Mouse (Mus musculus): ENCODE measurements at regions not wholly inside any gene's neighbourhood (a gene's known extent, or its start where the extent isn't known, plus 50 kb on each side); places are given as distances from the start of the nearest gene placed in this dataset.

- Histone ChIP-seq H3K36me3 (ENCODE audit: control insufficient read depth, insufficient read depth) (no peaks in the 10 kb centered on the region), H3K79me2 (ENCODE audit: control insufficient read depth, insufficient read depth) (no peaks in the 10 kb centered on the region), H3K4me3 (ENCODE audit: insufficient read depth, poor library complexity, severe bottlenecking) (no peak overlapping the region), H3K79me3 (ENCODE audit: low read depth) (no peaks in the 10 kb centered on the region), H3ac (ENCODE audit: control insufficient read depth, insufficient read length, low read depth) (no peak overlapping the region), H3K27me3 (ENCODE audit: control insufficient read depth, insufficient read depth, insufficient read length) (no peaks in the 10 kb centered on the region)
- TF ChIP-seq CTCF (IDR thresholded peaks at IDR 0.05; ENCODE audit: control insufficient read depth, insufficient read depth, insufficient read length) (no peak), MYOG (IDR thresholded peaks at IDR 0.05; ENCODE audit: control insufficient read depth, extremely low read depth, insufficient read length) (no peak), FOSL1 (IDR thresholded peaks at IDR 0.05; ENCODE audit: insufficient read depth, low read length, poor library complexity, severe bottlenecking) (no peak), MYOD1 (IDR thresholded peaks at IDR 0.05; ENCODE audit: control insufficient read depth, insufficient read length, low read depth) (no peak), CEBPB (IDR thresholded peaks at IDR 0.05; ENCODE audit: low read depth) (no peak), MAX (IDR thresholded peaks at IDR 0.05) (no peak), USF1 (IDR thresholded peaks at IDR 0.05; ENCODE audit: low read depth) (no peak)
These were observed 139.1 kb downstream of the Zfp36l1 start for GRCm38 (mm10) chr12:79973566-79974230.

- Histone ChIP-seq H3K79me3 (ENCODE audit: low read depth) (no peaks in the 10 kb centered on the region), H3K79me2 (ENCODE audit: control insufficient read depth, insufficient read depth) (no peaks in the 10 kb centered on the region), H3K27me3 (ENCODE audit: control insufficient read depth, insufficient read depth, insufficient read length) (no peaks in the 10 kb centered on the region)
These were observed 141.8 kb downstream of the Zfp36l1 start for GRCm38 (mm10) chr12:79970981-79971390.

GRCm38 (mm10) chr12:79970227-79970901 is 142.4 kb downstream of the Zfp36l1 start:
- H3K79me2 ChIP-seq (ENCODE audit: control insufficient read depth, insufficient read depth): no peaks in the 10 kb centered on the region
- H3ac ChIP-seq (ENCODE audit: control insufficient read depth, insufficient read length, low read depth): no peak overlapping the region
- no peak overlapping the region for H3K4me3 ChIP-seq (ENCODE audit: insufficient read depth, poor library complexity, severe bottlenecking)
- H3K36me3 ChIP-seq (ENCODE audit: control insufficient read depth, insufficient read depth): no peaks in the 10 kb centered on the region
- no peaks in the 10 kb centered on the region for H3K79me3 ChIP-seq (ENCODE audit: low read depth)
- TF ChIP-seq MYOG (IDR thresholded peaks at IDR 0.05; ENCODE audit: control insufficient read depth, extremely low read depth, insufficient read length) (no peak), MYOD1 (IDR thresholded peaks at IDR 0.05; ENCODE audit: control insufficient read depth, insufficient read length, low read depth) (no peak), FOSL1 (IDR thresholded peaks at IDR 0.05; ENCODE audit: insufficient read depth, low read length, poor library complexity, severe bottlenecking) (no peak), CEBPB (IDR thresholded peaks at IDR 0.05; ENCODE audit: low read depth) (no peak), USF1 (IDR thresholded peaks at IDR 0.05; ENCODE audit: low read depth) (no peak), CTCF (IDR thresholded peaks at IDR 0.05; ENCODE audit: control insufficient read depth, insufficient read depth, insufficient read length) (no peak), MAX (IDR thresholded peaks at IDR 0.05) (no peak)
- no peaks in the 10 kb centered on the region for H3K27me3 ChIP-seq (ENCODE audit: control insufficient read depth, insufficient read depth, insufficient read length)

More at GRCm38 (mm10) chr12:79970981-79971390, 141.8 kb downstream of the Zfp36l1 start:
- no peak for TF ChIP-seq USF1 (IDR thresholded peaks at IDR 0.05; ENCODE audit: low read depth)
- no peak for TF ChIP-seq MYOG (IDR thresholded peaks at IDR 0.05; ENCODE audit: control insufficient read depth, extremely low read depth, insufficient read length)
- no peak for TF ChIP-seq CTCF (IDR thresholded peaks at IDR 0.05; ENCODE audit: control insufficient read depth, insufficient read depth, insufficient read length)
- no peak for TF ChIP-seq MAX (IDR thresholded peaks at IDR 0.05)
- TF ChIP-seq FOSL1 (IDR thresholded peaks at IDR 0.05; ENCODE audit: insufficient read depth, low read length, poor library complexity, severe bottlenecking): no peak
- no peak for TF ChIP-seq MYOD1 (IDR thresholded peaks at IDR 0.05; ENCODE audit: control insufficient read depth, insufficient read length, low read depth)
- TF ChIP-seq CEBPB (IDR thresholded peaks at IDR 0.05; ENCODE audit: low read depth): no peak
- H3K4me3 ChIP-seq (ENCODE audit: insufficient read depth, poor library complexity, severe bottlenecking): no peak overlapping the region
- H3ac ChIP-seq (ENCODE audit: control insufficient read depth, insufficient read length, low read depth): no peak overlapping the region
- H3K36me3 ChIP-seq (ENCODE audit: control insufficient read depth, insufficient read depth): no peaks in the 10 kb centered on the region

GRCm38 (mm10) chr12:79969346-79970226 is 143.2 kb downstream of the Zfp36l1 start:
- Histone ChIP-seq H3K4me3 (ENCODE audit: insufficient read depth, poor library complexity, severe bottlenecking) (no peak overlapping the region), H3K36me3 (ENCODE audit: control insufficient read depth, insufficient read depth) (no peaks in the 10 kb centered on the region), H3K79me3 (ENCODE audit: low read depth) (no peaks in the 10 kb centered on the region), H3K27me3 (ENCODE audit: control insufficient read depth, insufficient read depth, insufficient read length) (no peaks in the 10 kb centered on the region), H3K79me2 (ENCODE audit: control insufficient read depth, insufficient read depth) (no peaks in the 10 kb centered on the region), H3ac (ENCODE audit: control insufficient read depth, insufficient read length, low read depth) (no peak overlapping the region)
- TF ChIP-seq MYOG (IDR thresholded peaks at IDR 0.05; ENCODE audit: control insufficient read depth, extremely low read depth, insufficient read length) (no peak), CTCF (IDR thresholded peaks at IDR 0.05; ENCODE audit: control insufficient read depth, insufficient read depth, insufficient read length) (no peak), MYOD1 (IDR thresholded peaks at IDR 0.05; ENCODE audit: control insufficient read depth, insufficient read length, low read depth) (no peak), MAX (IDR thresholded peaks at IDR 0.05) (no peak), CEBPB (IDR thresholded peaks at IDR 0.05; ENCODE audit: low read depth) (no peak), USF1 (IDR thresholded peaks at IDR 0.05; ENCODE audit: low read depth) (no peak), FOSL1 (IDR thresholded peaks at IDR 0.05; ENCODE audit: insufficient read depth, low read length, poor library complexity, severe bottlenecking) (no peak)

- H3K27me3 ChIP-seq (ENCODE audit: control insufficient read depth, insufficient read depth, insufficient read length): no peaks in the 10 kb centered on the region
- H3K79me3 ChIP-seq (ENCODE audit: low read depth): no peaks in the 10 kb centered on the region
- TF ChIP-seq CTCF (IDR thresholded peaks at IDR 0.05; ENCODE audit: control insufficient read depth, insufficient read depth, insufficient read length) (no peak), FOSL1 (IDR thresholded peaks at IDR 0.05; ENCODE audit: insufficient read depth, low read length, poor library complexity, severe bottlenecking) (no peak), MYOG (IDR thresholded peaks at IDR 0.05; ENCODE audit: control insufficient read depth, extremely low read depth, insufficient read length) (no peak), MYOD1 (IDR thresholded peaks at IDR 0.05; ENCODE audit: control insufficient read depth, insufficient read length, low read depth) (no peak), CEBPB (IDR thresholded peaks at IDR 0.05; ENCODE audit: low read depth) (no peak), MAX (IDR thresholded peaks at IDR 0.05) (no peak), USF1 (IDR thresholded peaks at IDR 0.05; ENCODE audit: low read depth) (no peak)
- H3K4me3 ChIP-seq (ENCODE audit: insufficient read depth, poor library complexity, severe bottlenecking): no peak overlapping the region
- H3K36me3 ChIP-seq (ENCODE audit: control insufficient read depth, insufficient read depth): no peaks in the 10 kb centered on the region
- no peaks in the 10 kb centered on the region for H3K79me2 ChIP-seq (ENCODE audit: control insufficient read depth, insufficient read depth)
- H3ac ChIP-seq (ENCODE audit: control insufficient read depth, insufficient read length, low read depth): no peak overlapping the region
These were observed 144.1 kb downstream of the Zfp36l1 start for GRCm38 (mm10) chr12:79968676-79969075.

All from C2C12 (cell line).